Mouse (Mus musculus): ENCODE measurements around the gene Pla2g3. TPM values are rescaled to one million over a fixed set of nuclear protein-coding genes. Genes with fewer than 3 reads are reported as not detected.
A peak's percentile ranks its signal among the peaks of the same experiment; 100 is the strongest.

Gene Pla2g3
- total and polyA plus RNA-seq, 3 experiments = not detected

- H3K36me3 ChIP-seq (replicated peaks in 1 of 2; ENCODE audit: control insufficient read depth in 1 of 2, insufficient read depth in 1 of 2, low read length in 1 of 2) = no peaks in the 10 kb centered on the region
- no peak overlapping the region for H3K27ac ChIP-seq (ENCODE audit: insufficient read depth, low read depth)
- no peaks in the 10 kb centered on the region for H3K79me2 ChIP-seq (replicated peaks; ENCODE audit: control insufficient read depth, extremely low read depth, insufficient read depth, poor library complexity, severe bottlenecking)
- dilution Hi-C loops (cut with MboI; ENCODE audit: extremely low pct_ligation_motif_present, extremely low pct_unique_long_range_greater_than_20kb, low sequenced_read_pairs) = no loop called here
- in situ Hi-C loops (cut with MboI; ENCODE audit: low pct_ligation_motif_present, low pct_unique_long_range_greater_than_20kb, low sequenced_read_pairs) = no loop called here
- H3K9me3 ChIP-seq (replicated peaks; ENCODE audit: low read length) = no peaks in the 10 kb centered on the region
- no peak for TF ChIP-seq CHD1 (IDR thresholded peaks at IDR 0.05; ENCODE audit: low read depth, low read length)
- no peak for TF ChIP-seq JUN (IDR thresholded peaks at IDR 0.05; ENCODE audit: insufficient read depth, low read depth, low read length)
- TF ChIP-seq E2F4 (IDR thresholded peaks at IDR 0.05; ENCODE audit: insufficient replicate concordance, low read depth, low read length) = no peak
- TF ChIP-seq IRF4 (IDR thresholded peaks at IDR 0.05; ENCODE audit: low read depth, low read length) = no peak
- no peak for TF ChIP-seq PAX5 (IDR thresholded peaks at IDR 0.05; ENCODE audit: low read length)
- TF ChIP-seq CTCF (conservative IDR thresholded peaks at IDR 0.05 in 1 of 2, IDR thresholded peaks at IDR 0.05 in 1 of 2; ENCODE audit: low read depth in 2 of 2, low read length in 2 of 2) = no peak
- no peak for TF ChIP-seq ZC3H11A (IDR thresholded peaks at IDR 0.05; ENCODE audit: low read depth, low read length)
- no peak for TF ChIP-seq USF2 (conservative IDR thresholded peaks at IDR 0.05; ENCODE audit: low read depth, low read length)
- no peak for TF ChIP-seq SIN3A (IDR thresholded peaks at IDR 0.05; ENCODE audit: low read length)
- no peak for TF ChIP-seq TCF12 (IDR thresholded peaks at IDR 0.05; ENCODE audit: low read depth, low read length)
- TF ChIP-seq MAFK (IDR thresholded peaks at IDR 0.05; ENCODE audit: insufficient replicate concordance, low read length) = no peak
- no peak for TF ChIP-seq MAX (IDR thresholded peaks at IDR 0.05; ENCODE audit: low read length)
- TF ChIP-seq GABPA (IDR thresholded peaks at IDR 0.05; ENCODE audit: insufficient replicate concordance, low read depth, low read length) = no peak
- no peak for TF ChIP-seq POLR2A (IDR thresholded peaks at IDR 0.05; ENCODE audit: low read depth, low read length)
- TF ChIP-seq ZKSCAN1 (IDR thresholded peaks at IDR 0.05; ENCODE audit: borderline replicate concordance, low read depth, low read length) = no peak
- TF ChIP-seq TBP (conservative IDR thresholded peaks at IDR 0.05; ENCODE audit: low read depth, low read length) = no peak
- TF ChIP-seq BHLHE40 (IDR thresholded peaks at IDR 0.05; ENCODE audit: low read depth, low read length) = no peak
- no peak for TF ChIP-seq UBTF (IDR thresholded peaks at IDR 0.05; ENCODE audit: low read depth, low read length)
- TF ChIP-seq MEF2A (IDR thresholded peaks at IDR 0.05; ENCODE audit: borderline replicate concordance, low read depth, low read length) = no peak
- DNase-seq (ENCODE audit: extremely low read depth) = no peak
- H3K4me1 ChIP-seq (ENCODE audit: control insufficient read depth in 1 of 2, insufficient read depth in 2 of 2) = peaks cover 0 to 6% of the 10 kb centered on the region in 2 experiments; a peak in 1 of 4 replicates
- peak overlapping the region; percentile 76 for H3K4me2 ChIP-seq (ENCODE audit: insufficient read depth, low read depth, poor library complexity, severe bottlenecking)
- peaks cover 6% of the 10 kb centered on the region for H3K27me3 ChIP-seq (replicated peaks)
- H3K4me3 ChIP-seq (replicated peaks in 1 of 3; ENCODE audit: low read depth in 2 of 3, low read length in 2 of 3, poor library complexity in 1 of 3) = peak overlapping the region; percentile 45 to 77 (median 69)
- peak overlapping the region; percentile 54; the same call in 1 of the 2 replicates for H3K9ac ChIP-seq (ENCODE audit: insufficient read depth, low read depth)
These were observed 27.1 kb downstream of the Pla2g3 start for GRCm38 (mm10) chr11:3515216-3515615.

GRCm38 (mm10) chr11:3515637-3516036 lies 27.6 kb downstream of the Pla2g3 start:
- in situ Hi-C loops (cut with MboI; ENCODE audit: low pct_ligation_motif_present, low pct_unique_long_range_greater_than_20kb, low sequenced_read_pairs) (no loop called here), dilution Hi-C loops (cut with MboI; ENCODE audit: extremely low pct_ligation_motif_present, extremely low pct_unique_long_range_greater_than_20kb, low sequenced_read_pairs) (no loop called here)
- Histone ChIP-seq H3K9ac (ENCODE audit: insufficient read depth, low read depth) (peak overlapping the region; percentile 54; the same call in 1 of the 2 replicates), H3K27me3 (replicated peaks) (peaks cover 6% of the 10 kb centered on the region), H3K79me2 (replicated peaks; ENCODE audit: control insufficient read depth, extremely low read depth, insufficient read depth, poor library complexity, severe bottlenecking) (no peaks in the 10 kb centered on the region), H3K9me3 (replicated peaks; ENCODE audit: low read length) (no peaks in the 10 kb centered on the region), H3K4me1 (ENCODE audit: control insufficient read depth in 1 of 2, insufficient read depth in 2 of 2) (peaks cover 0 to 6% of the 10 kb centered on the region in 2 experiments; a peak in 1 of 4 replicates), H3K36me3 (replicated peaks in 1 of 2; ENCODE audit: control insufficient read depth in 1 of 2, insufficient read depth in 1 of 2, low read length in 1 of 2) (no peaks in the 10 kb centered on the region), H3K4me3 (replicated peaks in 1 of 3; ENCODE audit: low read depth in 2 of 3, low read length in 2 of 3, poor library complexity in 1 of 3) (no peak overlapping the region), H3K27ac (ENCODE audit: insufficient read depth, low read depth) (no peak overlapping the region), H3K4me2 (ENCODE audit: insufficient read depth, low read depth, poor library complexity, severe bottlenecking) (peak overlapping the region; percentile 76; the same call in 1 of the 2 replicates)
- no peak for DNase-seq (ENCODE audit: extremely low read depth)
- TF ChIP-seq RAD21 (IDR thresholded peaks at IDR 0.05; ENCODE audit: low read depth, low read length) = no peak
- no peak for TF ChIP-seq UBTF (IDR thresholded peaks at IDR 0.05; ENCODE audit: low read depth, low read length)
- TF ChIP-seq JUND (conservative IDR thresholded peaks at IDR 0.05; ENCODE audit: low read depth, low read length) = no peak
- no peak for TF ChIP-seq SIN3A (IDR thresholded peaks at IDR 0.05; ENCODE audit: low read length)
- no peak for TF ChIP-seq CTCF (conservative IDR thresholded peaks at IDR 0.05 in 1 of 2, IDR thresholded peaks at IDR 0.05 in 1 of 2; ENCODE audit: low read depth in 2 of 2, low read length in 2 of 2)
- TF ChIP-seq USF2 (conservative IDR thresholded peaks at IDR 0.05; ENCODE audit: low read depth, low read length) = no peak
- TF ChIP-seq MEF2A (IDR thresholded peaks at IDR 0.05; ENCODE audit: borderline replicate concordance, low read depth, low read length) = no peak
- TF ChIP-seq ETS1 (conservative IDR thresholded peaks at IDR 0.05; ENCODE audit: low read depth, low read length) = no peak
- TF ChIP-seq ZNF384 (IDR thresholded peaks at IDR 0.05; ENCODE audit: low read depth, low read length) = no peak
